Mouse (Mus musculus) liver, adult 2 months (tissue): ENCODE results near the gene Dhrs3. TPM values are rescaled to one million over a fixed set of nuclear protein-coding genes. Genes with fewer than 3 reads are reported as not detected.

ENCODE experiments used
- DNase-seq: peaks from one replicate; pipeline ENCODE4 v3.0.0-alpha.2; 2011; ENCODE audit warnings: low read depth, low spot score; ENCODE audit errors: extremely low read depth
- H3K27ac ChIP-seq: fragments of 200-500 bp; replicated peaks from 2 replicates; pipeline ENCODE4 v1.5.1; 2012; ENCODE audit warnings: low read depth, mild to moderate bottlenecking, control low read depth, inconsistent platforms, low read length; ENCODE audit not compliant: insufficient read depth
- H3K27me3 ChIP-seq: fragments of 200-500 bp; 2 replicates; pipeline ENCODE4 v1.6.1; 2012; ENCODE audit warnings: mild to moderate bottlenecking, moderate library complexity, low read length, inconsistent platforms; ENCODE audit not compliant: control insufficient read depth, insufficient read depth
- H3K36me3 ChIP-seq: fragments of 200-500 bp; 2 replicates; pipeline ENCODE4 v1.6.1; 2012; ENCODE audit warnings: low read length, inconsistent platforms; ENCODE audit not compliant: control insufficient read depth, insufficient read depth
- H3K4me1 ChIP-seq: fragments of 200-500 bp; 2 replicates; pipeline ENCODE4 v1.6.1; 2011; ENCODE audit warnings: low read length; ENCODE audit not compliant: control insufficient read depth, insufficient read depth
- H3K4me3 ChIP-seq: fragments of 200-500 bp; 2 replicates; pipeline ENCODE4 v1.5.1; 2011; ENCODE audit warnings: low read depth, mild to moderate bottlenecking, control low read depth, low read length, moderate library complexity; ENCODE audit not compliant: insufficient read depth
- H3K79me2 ChIP-seq: fragments of 200-500 bp; 2 replicates; pipeline ENCODE4 v1.6.1; 2012; ENCODE audit warnings: inconsistent platforms, mild to moderate bottlenecking, low read length, moderate library complexity; ENCODE audit not compliant: control insufficient read depth, insufficient read depth
- H3K9ac ChIP-seq: fragments of 200-500 bp; 2 replicates; pipeline ENCODE4 v1.6.1; 2012; ENCODE audit warnings: low read depth, mild to moderate bottlenecking, control low read depth, inconsistent platforms, low read length
- CTCF ChIP-seq: fragments of 200-500 bp; IDR thresholded peaks from 2 replicates; pipeline ENCODE4 v1.5.1; 2011; ENCODE audit warnings: low read depth, low read length, control low read depth
- POLR2A ChIP-seq: fragments of 200-500 bp; IDR thresholded peaks from 2 replicates; pipeline ENCODE4 v1.6.1; 2011; ENCODE audit warnings: low read length, control low read depth; ENCODE audit not compliant: insufficient read depth; ENCODE audit errors: extremely low read depth
- WGBS: fragments of 180-500 bp; shearing (Covaris S2); methylation state at CpG from one replicate; pipeline ENCODE4 v1.1.7; 2018; 5-methylcytosine and 5-hydroxymethylcytosine counted together
- polyA plus RNA-seq: library from polyadenylated mRNA; depleted of rRNA; stranded (reverse); fragments of >200 nt; gene quantifications from 2 replicates; pipeline ENCODE4 v1.2.3, GENCODE M21; 2012; rRNA removed
- total RNA-seq: library from RNA; depleted of rRNA; stranded (reverse); fragments of >200 nt; gene quantifications from 2 replicates; pipeline ENCODE4 v1.2.3, GENCODE M21; 2014; rRNA removed

Gene Dhrs3
- total and polyA plus RNA-seq, 2 experiments: 85.5 to 225 TPM

DNA sequence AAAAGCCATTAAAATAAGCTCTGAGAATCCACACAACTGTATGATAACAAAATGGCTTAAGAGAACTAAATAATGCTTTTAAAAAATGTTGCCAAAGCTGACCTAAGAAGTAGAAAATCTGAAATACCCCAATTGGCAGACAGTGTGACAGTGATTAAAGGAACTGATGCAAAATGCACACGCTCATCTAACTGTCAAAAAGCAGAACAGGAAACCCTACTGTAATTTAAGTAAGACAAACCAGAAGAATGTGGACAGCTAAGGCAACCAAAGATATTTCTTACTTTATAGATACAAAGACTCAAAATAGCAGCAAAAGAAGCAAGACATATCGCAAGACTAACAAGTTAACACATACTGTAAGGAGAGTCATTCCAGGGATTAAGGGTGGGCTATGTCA, 78.4 kb downstream of the Dhrs3 start:
- 86% methylated on average over 2 of the region's 2 CpGs for WGBS
- peaks cover 10% of the 10 kb centered on the region for H3K4me1 ChIP-seq
- no peaks in the 10 kb centered on the region for H3K79me2 ChIP-seq
- TF ChIP-seq CTCF (no peak), POLR2A (no peak)
- DNase-seq: no peak
- H3K36me3 ChIP-seq: peaks cover 26% of the 10 kb centered on the region
- no peaks in the 10 kb centered on the region for H3K27me3 ChIP-seq
- H3K27ac ChIP-seq: no peak overlapping the region
- H3K9ac ChIP-seq: no peak overlapping the region
- no peak overlapping the region for H3K4me3 ChIP-seq

DNA sequence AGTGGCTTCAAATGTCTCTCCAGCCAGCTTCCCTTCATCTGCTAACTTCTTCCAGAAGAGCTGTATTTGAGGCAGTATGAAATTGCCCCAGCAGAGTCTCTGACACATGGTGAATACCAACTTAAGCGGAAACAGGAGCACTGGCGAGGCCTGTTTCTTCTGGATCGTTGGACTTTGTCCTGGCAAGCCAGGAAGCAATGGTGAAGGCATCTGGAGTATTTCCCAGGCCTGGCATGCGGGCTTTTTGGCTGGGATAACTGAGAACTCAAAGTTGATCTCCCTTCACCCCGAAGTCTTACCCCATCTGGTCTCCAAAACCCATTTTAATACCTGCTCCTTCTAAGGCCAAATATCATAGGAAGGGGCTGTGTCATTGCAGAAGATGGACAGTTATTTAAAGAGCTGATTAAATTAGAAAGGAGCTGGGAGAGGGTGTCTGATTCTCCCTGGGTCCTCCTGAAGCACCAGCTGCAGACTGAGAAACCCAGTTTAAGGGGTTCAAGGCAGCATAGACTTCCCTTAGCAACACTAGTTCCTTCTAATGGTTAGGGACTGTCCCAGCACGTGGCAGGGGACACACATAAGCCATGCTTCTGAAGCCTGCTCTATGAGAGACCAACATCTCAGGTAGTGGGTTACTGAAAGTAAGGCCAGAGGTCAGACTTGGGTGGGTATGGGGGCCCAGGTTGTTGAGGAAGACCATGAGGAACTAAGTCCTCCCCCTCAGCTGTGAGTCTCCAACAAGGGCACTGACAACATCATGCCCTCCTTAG, 80.5 kb downstream of the Dhrs3 start:
- Histone ChIP-seq H3K36me3 (peaks cover 16% of the 10 kb centered on the region), H3K4me1 (peaks cover 17% of the 10 kb centered on the region), H3K27ac (peak overlapping the region; percentile 61; the same call in 1 of the 2 replicates), H3K27me3 (no peaks in the 10 kb centered on the region), H3K4me3 (no peak overlapping the region), H3K9ac (no peak overlapping the region), H3K79me2 (no peaks in the 10 kb centered on the region)
- peak; percentile 83 for DNase-seq
- TF ChIP-seq CTCF (no peak), POLR2A (no peak)
- 35% methylated on average over 6 of the region's 6 CpGs for WGBS

GRCm38 (mm10) chr4:144974458-144974857, 81.8 kb downstream of the Dhrs3 start:
- Histone ChIP-seq H3K9ac (no peak overlapping the region), H3K4me1 (peaks cover 17% of the 10 kb centered on the region), H3K4me3 (no peak overlapping the region), H3K27me3 (no peaks in the 10 kb centered on the region), H3K27ac (no peak overlapping the region), H3K79me2 (no peaks in the 10 kb centered on the region), H3K36me3 (peaks cover 10% of the 10 kb centered on the region)
- TF ChIP-seq CTCF (no peak), POLR2A (no peak)
- DNase-seq: no peak
- WGBS: 71% methylated on average over 3 of the region's 3 CpGs

DNA sequence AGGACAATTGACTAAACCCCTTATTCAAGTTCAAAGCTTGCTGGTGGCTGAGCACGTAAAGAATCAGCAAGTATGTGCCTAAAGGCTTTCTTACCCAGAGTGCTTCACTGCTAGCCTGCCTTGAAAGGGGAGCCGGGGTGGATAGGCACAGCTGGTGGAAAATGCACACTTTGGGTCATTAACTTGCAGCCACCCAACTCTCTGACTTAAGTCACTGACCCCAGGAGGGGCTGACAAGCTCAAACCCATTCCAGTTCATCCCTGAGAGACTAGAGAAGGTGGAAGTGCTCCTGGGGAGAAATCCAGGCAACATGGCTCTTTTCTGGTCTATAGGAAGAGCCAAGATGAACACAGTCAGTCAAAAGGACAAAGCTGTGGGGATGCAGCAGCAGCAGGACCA, 82.9 kb downstream of the Dhrs3 start:
- Histone ChIP-seq H3K27ac (no peak overlapping the region), H3K4me3 (no peak overlapping the region)
- TF ChIP-seq CTCF (no peak), POLR2A (no peak)

DNA sequence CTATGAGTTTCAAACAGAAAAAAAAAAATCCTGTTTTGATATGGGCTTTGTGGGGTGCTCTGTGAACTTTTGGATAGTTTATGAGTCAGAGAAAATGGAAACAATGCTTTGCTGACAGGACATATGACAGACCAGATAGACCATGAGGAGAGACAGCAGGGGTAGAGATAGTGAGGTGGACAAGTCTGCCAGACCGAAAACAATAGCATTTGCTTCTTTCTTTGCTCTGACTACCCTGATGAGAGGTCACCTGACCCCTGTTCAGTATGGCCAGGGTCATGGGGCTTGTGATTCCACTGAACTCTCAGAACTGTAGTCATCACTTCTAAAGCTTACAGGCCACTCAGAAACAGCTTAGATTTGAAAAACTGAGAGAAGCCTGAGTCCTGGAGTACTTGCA, 84.4 kb downstream of the Dhrs3 start:
- H3K36me3 ChIP-seq: peaks cover 9% of the 10 kb centered on the region
- 66% methylated on average over 1 of the region's 1 CpGs for WGBS
- peaks cover 24% of the 10 kb centered on the region for H3K4me1 ChIP-seq
- no peak overlapping the region for H3K9ac ChIP-seq
- H3K79me2 ChIP-seq: no peaks in the 10 kb centered on the region
- H3K27ac ChIP-seq: no peak overlapping the region
- no peak overlapping the region for H3K4me3 ChIP-seq
- H3K27me3 ChIP-seq: no peaks in the 10 kb centered on the region
- TF ChIP-seq CTCF (no peak), POLR2A (no peak)
- DNase-seq: no peak

More for the DNA sequence above, 82.9 kb downstream of the Dhrs3 start:
- WGBS: 98% methylated on average over 2 of the region's 2 CpGs
- DNase-seq: no peak
- H3K9ac ChIP-seq: no peak overlapping the region
- peaks cover 6% of the 10 kb centered on the region for H3K36me3 ChIP-seq
- peaks cover 17% of the 10 kb centered on the region for H3K4me1 ChIP-seq
- no peaks in the 10 kb centered on the region for H3K27me3 ChIP-seq
- no peaks in the 10 kb centered on the region for H3K79me2 ChIP-seq

Other genes with a start within 250 kb of the Dhrs3 start
- gene Gm436, start 206.5 kb upstream of the Dhrs3 start, total RNA-seq: not detected in 2 replicates
- gene Gm436, start 206.5 kb upstream of the Dhrs3 start, polyA plus RNA-seq: not detected in 2 replicates
- gene Gm13178, start 171.4 kb upstream of the Dhrs3 start, total RNA-seq: not detected in 2 replicates
- not detected in 2 replicates for gene Gm13178, start 171.4 kb upstream of the Dhrs3 start, polyA plus RNA-seq
- not detected in 2 replicates for gene Gm438, start 106.2 kb upstream of the Dhrs3 start, total RNA-seq
- gene Gm438, start 106.2 kb upstream of the Dhrs3 start, polyA plus RNA-seq: not detected in 2 replicates